Mouse (Mus musculus) testis, adult 2 months (tissue): ENCODE measurements at regions not wholly inside any gene's neighbourhood (a gene's known extent, or its start where the extent isn't known, plus 50 kb on each side); places are given as distances from the start of the nearest gene placed in this dataset.

Source experiments
- CTCF ChIP-seq: fragments of 200-500 bp; IDR thresholded peaks from 2 replicates; pipeline ENCODE4 v1.5.1; 2012; ENCODE audit warnings: low read depth, mild to moderate bottlenecking, inconsistent platforms, low read length, moderate library complexity; ENCODE audit not compliant: control insufficient read depth, insufficient read depth, insufficient replicate concordance
- POLR2A ChIP-seq: fragments of 200-500 bp; IDR thresholded peaks from 2 replicates; pipeline ENCODE4 v1.6.1; 2012; ENCODE audit warnings: low read depth, mild to moderate bottlenecking, inconsistent platforms, low read length, moderate library complexity; ENCODE audit not compliant: control insufficient read depth

GRCm38 (mm10) chr15:97520395-97520794, 185.2 kb downstream of the Rpap3 start:
- TF ChIP-seq POLR2A = no peak
- no peak for TF ChIP-seq CTCF
